Mouse (Mus musculus) kidney, adult 2 months (tissue): ENCODE measurements around the gene Gprc5c. TPM values are rescaled to one million over a fixed set of nuclear protein-coding genes. Genes with fewer than 3 reads are reported as not detected.

Experiments
- DNase-seq: peaks from one replicate; pipeline ENCODE4 v3.0.0; 2021
- H3K27ac ChIP-seq: fragments of 200-500 bp; 2 replicates; pipeline ENCODE4 v1.5.1; 2012; ENCODE audit warnings: low read depth, low read length, control low read depth, inconsistent platforms; ENCODE audit not compliant: insufficient read depth
- H3K27me3 ChIP-seq: fragments of 200-500 bp; replicated peaks from 2 replicates; pipeline ENCODE4 v1.6.1; 2012; ENCODE audit warnings: mild to moderate bottlenecking, moderate library complexity, low read length, inconsistent platforms; ENCODE audit not compliant: control insufficient read depth, insufficient read depth
- H3K36me3 ChIP-seq: fragments of 200-500 bp; 2 replicates; pipeline ENCODE4 v1.6.1; 2012; ENCODE audit warnings: mild to moderate bottlenecking, moderate library complexity, low read length, inconsistent platforms; ENCODE audit not compliant: control insufficient read depth, insufficient read depth
- H3K4me1 ChIP-seq: fragments of 200-500 bp; 2 replicates; pipeline ENCODE4 v1.6.1; 2011; ENCODE audit warnings: low read length; ENCODE audit not compliant: control insufficient read depth, insufficient read depth
- H3K4me3 ChIP-seq: fragments of 200-500 bp; 2 replicates; pipeline ENCODE4 v1.5.1; 2011; ENCODE audit warnings: mild to moderate bottlenecking, low read depth, low read length, control low read depth; ENCODE audit not compliant: insufficient read depth
- CTCF ChIP-seq: fragments of 200-500 bp; conservative IDR thresholded peaks from 2 replicates; pipeline ENCODE4 v1.5.1; 2011; ENCODE audit warnings: low read depth, mild to moderate bottlenecking, control low read depth, low read length, moderate library complexity, mixed read lengths; ENCODE audit not compliant: insufficient read depth, insufficient read length
- POLR2A ChIP-seq: fragments of 200-500 bp; IDR thresholded peaks from one replicate; pipeline ENCODE4 v1.6.1; 2011; ENCODE audit warnings: low read depth, low read length, control low read depth
- WGBS: fragments of 180-500 bp; shearing (Covaris S2); methylation state at CpG from one replicate; pipeline ENCODE4 v1.1.7; 2018; 5-methylcytosine and 5-hydroxymethylcytosine counted together
- polyA plus RNA-seq: library from polyadenylated mRNA; depleted of rRNA; stranded (reverse); fragments of >200 nt; gene quantifications from 2 replicates; pipeline ENCODE4 v1.2.3, GENCODE M21; 2012

Gprc5c gene
- polyA plus RNA-seq, 1 experiment, result 241 TPM

DNA sequence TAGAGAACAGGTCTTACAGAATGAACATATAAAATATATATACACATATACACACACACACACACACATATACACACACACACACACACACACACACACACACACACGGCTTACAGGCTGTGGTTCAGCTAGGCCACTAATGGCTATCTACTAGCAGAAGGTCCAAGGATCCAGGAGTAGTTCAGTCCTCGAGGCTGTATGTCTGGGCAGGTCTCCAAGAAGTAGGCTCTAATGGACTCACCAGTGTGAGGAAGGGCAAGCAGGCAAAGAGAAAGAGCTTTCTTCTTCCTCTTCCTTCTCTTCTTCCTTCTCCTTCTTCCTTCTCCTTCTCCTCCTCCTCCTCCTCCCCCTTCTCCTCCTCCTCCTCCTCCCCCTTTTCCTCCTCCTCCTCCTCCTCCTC is 10.1 kb downstream of the Gprc5c start:
- Histone ChIP-seq H3K4me1 (peaks cover 40% of the 10 kb centered on the region), H3K27me3 (no peaks in the 10 kb centered on the region), H3K27ac (no peak overlapping the region), H3K36me3 (no peaks in the 10 kb centered on the region; the same call in 1 of the 2 replicates), H3K4me3 (no peak overlapping the region)
- 10% methylated on average over 2 of the region's 2 CpGs for WGBS
- DNase-seq, result peak; percentile 64
- TF ChIP-seq CTCF (no peak), POLR2A (no peak)

DNA sequence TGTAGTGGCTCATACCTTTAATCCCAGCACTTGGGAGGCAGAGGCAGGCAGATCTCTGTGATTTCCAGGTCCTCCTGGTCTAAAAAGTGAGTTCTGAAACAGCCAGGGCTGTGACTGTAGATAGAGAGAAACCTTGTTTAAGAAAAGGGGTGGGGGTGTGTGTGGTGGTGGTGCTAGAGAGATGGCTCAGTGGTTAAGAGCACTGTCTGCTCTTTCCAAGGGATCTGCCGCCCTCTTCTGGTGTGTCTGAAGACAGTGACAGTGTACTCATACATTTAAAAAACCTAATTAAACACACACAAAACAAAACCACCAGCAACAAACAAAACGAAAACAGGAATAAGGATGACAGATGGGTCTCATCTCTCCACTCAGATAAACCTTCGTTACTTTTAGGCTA is 11.7 kb downstream of the Gprc5c start:
- Histone ChIP-seq H3K27ac (no peak overlapping the region), H3K27me3 (no peaks in the 10 kb centered on the region), H3K4me3 (no peak overlapping the region), H3K36me3 (no peaks in the 10 kb centered on the region; the same call in 1 of the 2 replicates), H3K4me1 (peaks cover 50% of the 10 kb centered on the region)
- WGBS, result 78% methylated on average over 3 of the region's 3 CpGs
- TF ChIP-seq POLR2A (no peak), CTCF (peak; percentile 17; the same call in 1 of the 2 replicates)
- no peak for DNase-seq

DNA sequence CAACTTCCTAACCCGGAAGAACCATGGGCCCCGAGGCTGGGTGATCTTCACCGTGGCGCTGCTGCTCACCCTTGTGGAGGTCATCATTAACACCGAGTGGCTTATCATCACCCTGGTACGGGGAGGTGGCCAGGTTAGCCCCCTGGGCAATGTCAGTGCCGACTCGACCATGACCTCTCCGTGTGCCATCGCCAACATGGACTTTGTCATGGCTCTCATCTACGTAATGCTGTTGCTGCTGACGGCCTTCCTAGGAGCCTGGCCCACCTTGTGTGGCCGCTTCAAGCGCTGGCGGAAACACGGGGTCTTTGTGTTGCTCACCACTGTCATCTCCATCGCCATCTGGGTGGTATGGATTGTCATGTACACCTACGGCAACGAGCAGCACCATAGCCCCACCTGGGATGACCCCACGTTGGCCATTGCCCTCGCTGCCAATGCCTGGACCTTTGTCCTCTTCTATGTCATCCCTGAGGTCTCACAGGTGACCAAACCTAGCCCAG is 13.0 kb downstream of the Gprc5c start:
- Histone ChIP-seq H3K36me3 (no peaks in the 10 kb centered on the region; the same call in 1 of the 2 replicates), H3K4me1 (peaks cover 56% of the 10 kb centered on the region), H3K27ac (0 out of 2 replicates have a peak overlapping the region, but pooled peaks have one; percentile 18), H3K27me3 (no peaks in the 10 kb centered on the region), H3K4me3 (no peak overlapping the region)
- no peak for DNase-seq
- WGBS, result 60% methylated on average over 21 of the region's 21 CpGs
- TF ChIP-seq CTCF (0 out of 2 replicates have a peak, but pooled peaks have one; percentile 4), POLR2A (no peak)

DNA sequence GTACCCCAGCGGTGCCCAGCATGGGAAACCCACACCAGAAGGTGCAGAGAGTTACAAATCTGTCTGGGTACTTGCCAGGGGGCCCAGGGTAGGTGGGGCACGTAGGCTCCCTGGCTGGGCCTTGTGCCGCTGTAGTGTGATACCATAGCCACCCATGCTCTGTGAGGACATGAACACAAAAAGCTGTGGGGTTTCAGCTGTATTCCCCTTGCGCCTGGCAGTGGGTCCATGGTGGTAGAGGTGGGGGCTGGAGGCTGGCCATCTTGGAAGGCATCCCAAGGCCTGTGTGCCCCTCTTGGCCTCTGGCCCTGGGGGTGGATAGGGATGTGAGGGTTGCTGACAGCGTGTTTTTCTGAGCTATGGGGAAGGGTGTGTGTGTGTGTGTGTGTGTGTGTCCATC is 15.0 kb downstream of the Gprc5c start:
- H3K36me3 ChIP-seq, result peaks cover 2% of the 10 kb centered on the region; the same call in 1 of the 2 replicates
- no peak overlapping the region for H3K4me3 ChIP-seq
- H3K27ac ChIP-seq, result peak overlapping the region; percentile 83
- no peaks in the 10 kb centered on the region for H3K27me3 ChIP-seq
- peak; percentile 80 for DNase-seq
- peaks cover 46% of the 10 kb centered on the region for H3K4me1 ChIP-seq
- 27% methylated on average over 5 of the region's 5 CpGs for WGBS
- TF ChIP-seq CTCF (no peak), POLR2A (no peak)

DNA sequence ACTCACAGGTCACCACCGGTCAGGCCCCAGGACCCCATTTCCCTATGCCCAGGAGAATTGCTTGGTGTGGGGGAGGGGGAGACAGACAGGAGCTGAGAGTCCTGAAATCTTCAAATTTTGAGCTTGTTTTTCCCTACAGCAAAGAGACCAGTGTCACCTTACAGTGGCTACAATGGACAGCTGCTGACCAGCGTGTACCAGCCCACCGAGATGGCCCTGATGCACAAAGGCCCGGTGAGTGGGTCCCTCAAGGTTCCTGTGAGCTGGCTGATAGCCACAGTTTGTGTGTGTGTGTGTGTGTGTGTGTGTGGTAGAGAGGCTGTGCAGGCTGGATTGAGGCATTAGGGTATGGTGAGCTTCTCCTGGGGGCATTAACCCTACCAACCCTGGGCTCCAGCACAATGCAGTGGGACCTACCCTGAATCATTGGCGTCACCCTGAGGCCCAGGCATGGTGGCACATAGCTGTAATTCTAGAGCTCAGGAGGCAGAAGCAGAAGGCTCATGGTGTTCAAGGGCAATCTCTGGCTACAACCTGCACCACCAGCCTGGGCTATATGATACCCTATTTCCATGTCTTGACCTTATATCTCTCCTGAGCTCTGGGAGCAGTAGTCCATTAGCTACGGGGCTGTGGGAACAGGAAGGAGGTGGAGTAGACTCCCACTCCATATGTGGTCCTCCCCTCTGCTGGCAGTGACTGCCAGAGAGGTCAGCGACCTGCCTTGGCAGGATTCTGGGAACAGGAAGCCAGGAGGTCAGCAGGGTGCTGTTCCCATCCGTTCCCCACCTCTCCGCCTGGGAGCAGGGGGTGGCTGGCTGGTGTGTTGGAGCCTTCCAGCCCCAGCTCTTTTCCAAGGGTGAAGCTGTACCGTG is 15.8 kb downstream of the Gprc5c start:
- peaks cover 46% of the 10 kb centered on the region for H3K4me1 ChIP-seq
- peaks cover 2% of the 10 kb centered on the region; the same call in 1 of the 2 replicates for H3K36me3 ChIP-seq
- no peaks in the 10 kb centered on the region for H3K27me3 ChIP-seq
- WGBS, result 9% methylated on average over 10 of the region's 10 CpGs
- peak; percentile 94 for DNase-seq
- TF ChIP-seq CTCF (no peak), POLR2A (no peak)
- H3K27ac ChIP-seq, result peak overlapping the region; percentile 83
- H3K4me3 ChIP-seq, result no peak overlapping the region

DNA sequence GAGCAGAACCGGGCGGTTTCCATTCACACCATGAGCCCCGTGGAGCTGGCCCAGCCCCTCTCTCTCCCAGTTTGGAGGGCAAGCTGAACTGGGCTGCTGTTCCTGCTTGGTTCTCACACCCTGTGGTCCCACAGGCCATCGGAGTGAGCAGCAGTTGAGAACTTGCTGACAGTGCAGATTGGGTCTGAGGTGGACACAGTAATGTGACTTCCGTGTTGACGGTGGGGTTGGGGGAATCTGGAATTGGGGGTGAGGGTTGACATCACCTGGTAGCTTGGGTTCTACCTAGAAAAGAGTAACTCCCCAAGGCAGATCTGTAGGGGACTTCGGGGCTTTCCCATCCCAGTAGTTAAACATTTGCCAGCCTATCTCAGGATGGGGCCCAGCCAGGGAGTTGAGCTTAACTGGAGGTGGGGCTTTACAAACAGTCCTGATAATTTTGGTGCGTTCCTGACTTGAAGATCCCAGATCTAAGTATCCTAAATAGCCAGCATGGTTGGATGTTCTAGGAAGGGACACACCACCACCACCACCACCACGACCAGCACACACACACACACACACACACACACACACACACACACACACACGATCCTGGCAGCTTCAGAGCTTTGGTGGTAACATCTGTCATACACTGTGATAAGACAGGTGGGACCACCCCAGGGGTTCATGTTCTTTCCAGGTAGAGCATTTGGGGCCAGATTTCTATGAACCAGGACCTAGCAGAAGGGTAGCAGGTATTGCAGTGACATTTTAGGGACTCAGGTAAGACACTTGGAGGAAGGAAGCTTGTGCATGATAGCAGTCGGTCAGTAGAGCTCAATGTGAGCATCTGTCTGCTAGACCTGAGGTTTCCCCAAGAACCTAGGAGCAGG is 16.6 kb downstream of the Gprc5c start:
- peak; percentile 79 for DNase-seq
- no peak for TF ChIP-seq POLR2A
- TF ChIP-seq CTCF, result no peak
- H3K4me1 ChIP-seq, result peaks cover 46% of the 10 kb centered on the region
- peaks cover 2% of the 10 kb centered on the region; the same call in 1 of the 2 replicates for H3K36me3 ChIP-seq
- WGBS, result 18% methylated on average over 11 of the region's 11 CpGs
- H3K27ac ChIP-seq, result peak overlapping the region; percentile 83
- no peaks in the 10 kb centered on the region for H3K27me3 ChIP-seq
- H3K4me3 ChIP-seq, result no peak overlapping the region
